Mouse (Mus musculus) CH12.LX (cell line): ENCODE measurements around the gene Vmn1r49. TPM values are rescaled to one million over a fixed set of nuclear protein-coding genes. Genes with fewer than 3 reads are reported as not detected.
"Not testable (repeated sequence)": the region's sequence is repeated elsewhere in the genome, so short reads cannot be mapped to it uniquely, and the experiment has no call there.

Source experiments
- DNase-seq: peaks from one replicate; pipeline ENCODE4 v3.0.0-alpha.2; 2013; ENCODE audit errors: extremely low read depth
- H3K27ac ChIP-seq: 2 replicates; pipeline ENCODE4 v1.5.1; 2012; ENCODE audit warnings: low read depth, mild to moderate bottlenecking, control low read depth, moderate library complexity; ENCODE audit not compliant: insufficient read depth
- H3K27me3 ChIP-seq: replicated peaks from 2 replicates; pipeline ENCODE3; 2012; ENCODE audit warnings: inconsistent platforms
- H3K36me3 ChIP-seq, 2 experiments: replicated peaks in 1 of 2; 2 replicates each; pipeline versions ENCODE3 to v1.6.1; 2012; ENCODE audit warnings: inconsistent platforms in 1 of 2, low read length in 1 of 2, mild to moderate bottlenecking in 1 of 2, mixed read lengths in 1 of 2, moderate library complexity in 1 of 2; ENCODE audit not compliant: control insufficient read depth in 1 of 2, insufficient read depth in 1 of 2
- H3K4me1 ChIP-seq, 2 experiments: 2 replicates each; pipeline ENCODE4 v1.6.1; 2012; ENCODE audit warnings: inconsistent platforms in 1 of 2, moderate library complexity in 1 of 2; ENCODE audit not compliant: insufficient read depth in 2 of 2, control insufficient read depth in 1 of 2
- H3K4me2 ChIP-seq: 2 replicates; pipeline ENCODE4 v1.6.1; 2012; ENCODE audit warnings: low read depth, mild to moderate bottlenecking, control low read depth; ENCODE audit not compliant: poor library complexity, insufficient read depth, severe bottlenecking
- H3K4me3 ChIP-seq, 3 experiments: fragments of 150-350 bp in 1 of 3; sonication (generic) in 1 of 3; replicated peaks in 1 of 3; 2 replicates each; pipeline versions ENCODE3 to v1.5.1; 2011 to 2012; ENCODE audit warnings: low read depth in 2 of 3, low read length in 2 of 3, mild to moderate bottlenecking in 2 of 3, moderate library complexity in 2 of 3, control low read depth in 1 of 3, improper control_type of control experiment in 1 of 3, inconsistent platforms in 1 of 3, mixed read lengths in 1 of 3; ENCODE audit not compliant: poor library complexity in 1 of 3
- H3K79me2 ChIP-seq: replicated peaks from 2 replicates; pipeline ENCODE4 v1.6.1; 2012; ENCODE audit warnings: mild to moderate bottlenecking, moderate library complexity; ENCODE audit not compliant: control insufficient read depth, poor library complexity, insufficient read depth, severe bottlenecking; ENCODE audit errors: extremely low read depth
- H3K9ac ChIP-seq: 2 replicates; pipeline ENCODE4 v1.6.1; 2012; ENCODE audit warnings: low read depth, mild to moderate bottlenecking, control low read depth, moderate library complexity; ENCODE audit not compliant: insufficient read depth
- H3K9me3 ChIP-seq: replicated peaks from 2 replicates; pipeline ENCODE3; 2012; ENCODE audit warnings: low read length, inconsistent platforms, mixed read lengths
- CHD2 ChIP-seq: IDR thresholded peaks from 2 replicates; pipeline ENCODE4 v1.6.1; 2011; ENCODE audit warnings: low read length, improper control_type of control experiment
- GABPA ChIP-seq: IDR thresholded peaks from 2 replicates; pipeline ENCODE4 v1.6.1; 2012; ENCODE audit warnings: low read depth, low read length, improper control_type of control experiment, inconsistent platforms; ENCODE audit not compliant: insufficient replicate concordance
- MYC ChIP-seq: IDR thresholded peaks from 2 replicates; pipeline ENCODE4 v1.6.1; 2011; ENCODE audit warnings: low read depth, mild to moderate bottlenecking, improper control_type of control experiment, low read length
- dilution Hi-C: fragments of 300-500 bp; cut with MboI; formaldehyde crosslinking; loops from 2 replicates; pipeline ENCODE4 v1.14.3; 2020; ENCODE audit warnings: low sequenced_read_pairs; ENCODE audit not compliant: extremely low pct_unique_long_range_greater_than_20kb, extremely low pct_ligation_motif_present
- in situ Hi-C: fragments of 300-500 bp; cut with MboI; formaldehyde crosslinking; loops from 3 replicates; pipeline ENCODE4 v1.14.3; 2019; ENCODE audit warnings: low sequenced_read_pairs, low pct_ligation_motif_present, low pct_unique_long_range_greater_than_20kb, mixed read lengths
- polyA plus RNA-seq: library from polyadenylated mRNA; unstranded; fragments of >175 nt; gene quantifications from 2 replicates; pipeline ENCODE4 v1.2.1, GENCODE M21; 2012; ENCODE audit warnings: low read depth; ENCODE audit not compliant: insufficient read length
- total RNA-seq, 2 experiments: library from RNA; depleted of rRNA; stranded (reverse); fragments of 300-350 nt in 1 of 2; fragments of >200 nt in 1 of 2; gene quantifications; 2 replicates each; pipeline ENCODE4 v1.2.3; 2012 to 2014

Vmn1r49 gene
- total and polyA plus RNA-seq, 3 experiments: not detected

- no peak for DNase-seq
- Histone ChIP-seq H3K9me3 (no peaks in the 10 kb centered on the region), H3K9ac (no peak overlapping the region), H3K4me3 (no peak overlapping the region), H3K4me1 (no peaks in the 10 kb centered on the region), H3K27ac (no peak overlapping the region), H3K36me3 (no peaks in the 10 kb centered on the region)
- dilution Hi-C loops: no loop called here
- TF ChIP-seq CHD2 (no peak), MYC (no peak), GABPA (no peak)
- TF ChIP-seq, all 38 proteins: peak for 0
- H3K4me2 ChIP-seq: no peak overlapping the region
- in situ Hi-C loops: no loop called here
- no peaks in the 10 kb centered on the region for H3K79me2 ChIP-seq
- peaks cover 72% of the 10 kb centered on the region for H3K27me3 ChIP-seq
These were observed 22.3 kb upstream of the Vmn1r49 start for GRCm38 (mm10) chr6:90100566-90100965.

- dilution Hi-C loops, H3K9ac ChIP-seq, DNase-seq, H3K4me2 ChIP-seq, H3K27me3 ChIP-seq, H3K79me2 ChIP-seq, H3K4me3 ChIP-seq, H3K9me3 ChIP-seq, in situ Hi-C loops, H3K36me3 ChIP-seq, H3K4me1 ChIP-seq, H3K27ac ChIP-seq: not testable (repeated sequence)
These were observed 41.6 kb downstream of the Vmn1r49 start, which contains the start of gene Vmn1r48 for GRCm38 (mm10) chr6:90036741-90037140. TSS of gene Vmn1r48 (minus strand) at chr6:90036841.

Other genes starting within 250 kb of the Vmn1r49 start
- not detected in 2 replicates for gene Vmn1r42, start 202.1 kb downstream of the Vmn1r49 start, total RNA-seq (2012; rRNA removed)
- gene Vmn1r42, start 202.1 kb downstream of the Vmn1r49 start, total RNA-seq (2014; rRNA removed): not detected in 2 replicates
- gene Vmn1r42, start 202.1 kb downstream of the Vmn1r49 start, polyA plus RNA-seq: not detected in 2 replicates
- gene Vmn1r43, start 202.1 kb downstream of the Vmn1r49 start, total RNA-seq (2012; rRNA removed): 0.08 TPM in 2 replicates
- gene Vmn1r43, start 202.1 kb downstream of the Vmn1r49 start, total RNA-seq (2014; rRNA removed): 0.01 TPM in 1 of 2 replicates, not detected in the other
- gene Vmn1r43, start 202.1 kb downstream of the Vmn1r49 start, polyA plus RNA-seq: 0.03 and 0.04 TPM in 2 replicates
- gene Vmn1r44, start 194.8 kb downstream of the Vmn1r49 start, total RNA-seq (2012; rRNA removed): not detected in 2 replicates
- gene Vmn1r44, start 194.8 kb downstream of the Vmn1r49 start, total RNA-seq (2014; rRNA removed): not detected in 2 replicates
- not detected in 2 replicates for gene Vmn1r44, start 194.8 kb downstream of the Vmn1r49 start, polyA plus RNA-seq
- gene Vmn1r45, start 137.9 kb downstream of the Vmn1r49 start, total RNA-seq (2012; rRNA removed): not detected in 2 replicates
- gene Vmn1r45, start 137.9 kb downstream of the Vmn1r49 start, total RNA-seq (2014; rRNA removed): 0.07 TPM in 1 of 2 replicates, not detected in the other
- gene Vmn1r45, start 137.9 kb downstream of the Vmn1r49 start, polyA plus RNA-seq: not detected in 2 replicates
- not detected in 2 replicates for gene Vmn1r46, start 109.2 kb downstream of the Vmn1r49 start, total RNA-seq (2012; rRNA removed)
- gene Vmn1r46, start 109.2 kb downstream of the Vmn1r49 start, total RNA-seq (2014; rRNA removed): not detected in 2 replicates
- not detected in 2 replicates for gene Vmn1r46, start 109.2 kb downstream of the Vmn1r49 start, polyA plus RNA-seq
- gene Vmn1r47, start 62.4 kb downstream of the Vmn1r49 start, total RNA-seq (2012; rRNA removed): not detected in 2 replicates
- not detected in 2 replicates for gene Vmn1r47, start 62.4 kb downstream of the Vmn1r49 start, total RNA-seq (2014; rRNA removed)
- not detected in 2 replicates for gene Vmn1r47, start 62.4 kb downstream of the Vmn1r49 start, polyA plus RNA-seq
- not detected in 2 replicates for gene Vmn1r48, start 41.7 kb downstream of the Vmn1r49 start, total RNA-seq (2012; rRNA removed)
- not detected in 2 replicates for gene Vmn1r48, start 41.7 kb downstream of the Vmn1r49 start, total RNA-seq (2014; rRNA removed)
- gene Vmn1r48, start 41.7 kb downstream of the Vmn1r49 start, polyA plus RNA-seq: not detected in 2 replicates
- not detected in 2 replicates for gene Vmn1r50, start 22.9 kb upstream of the Vmn1r49 start, total RNA-seq (2012; rRNA removed)
- not detected in 2 replicates for gene Vmn1r50, start 22.9 kb upstream of the Vmn1r49 start, total RNA-seq (2014; rRNA removed)
- not detected in 2 replicates for gene Vmn1r50, start 22.9 kb upstream of the Vmn1r49 start, polyA plus RNA-seq
- not detected in 2 replicates for gene Vmn1r51, start 44.1 kb upstream of the Vmn1r49 start, total RNA-seq (2012; rRNA removed)
- not detected in 2 replicates for gene Vmn1r51, start 44.1 kb upstream of the Vmn1r49 start, total RNA-seq (2014; rRNA removed)
- gene Vmn1r51, start 44.1 kb upstream of the Vmn1r49 start, polyA plus RNA-seq: not detected in 2 replicates
- not detected in 2 replicates for gene Vmn1r52, start 96.3 kb upstream of the Vmn1r49 start, total RNA-seq (2012; rRNA removed)
- not detected in 2 replicates for gene Vmn1r52, start 96.3 kb upstream of the Vmn1r49 start, total RNA-seq (2014; rRNA removed)
- gene Vmn1r52, start 96.3 kb upstream of the Vmn1r49 start, polyA plus RNA-seq: not detected in 2 replicates
- gene V1ra8, start 124.3 kb upstream of the Vmn1r49 start, total RNA-seq (2012; rRNA removed): not detected in 2 replicates
- gene V1ra8, start 124.3 kb upstream of the Vmn1r49 start, total RNA-seq (2014; rRNA removed): not detected in 2 replicates
- not detected in 2 replicates for gene V1ra8, start 124.3 kb upstream of the Vmn1r49 start, polyA plus RNA-seq
- gene Vmn1r53, start 145.9 kb upstream of the Vmn1r49 start, total RNA-seq (2012; rRNA removed): not detected in 2 replicates
- not detected in 2 replicates for gene Vmn1r53, start 145.9 kb upstream of the Vmn1r49 start, total RNA-seq (2014; rRNA removed)
- gene Vmn1r53, start 145.9 kb upstream of the Vmn1r49 start, polyA plus RNA-seq: not detected in 2 replicates
- not detected in 2 replicates for gene Vmn1r54, start 167.8 kb upstream of the Vmn1r49 start, total RNA-seq (2012; rRNA removed)
- gene Vmn1r54, start 167.8 kb upstream of the Vmn1r49 start, total RNA-seq (2014; rRNA removed): not detected in 2 replicates
- not detected in 2 replicates for gene Vmn1r54, start 167.8 kb upstream of the Vmn1r49 start, polyA plus RNA-seq
- not detected in 2 replicates for gene BC048671, start 222.7 kb upstream of the Vmn1r49 start, total RNA-seq (2012; rRNA removed)
- not detected in 2 replicates for gene BC048671, start 222.7 kb upstream of the Vmn1r49 start, total RNA-seq (2014; rRNA removed)
- gene BC048671, start 222.7 kb upstream of the Vmn1r49 start, polyA plus RNA-seq: not detected in 2 replicates
- gene Chst13, start 246.7 kb upstream of the Vmn1r49 start, total RNA-seq (2012; rRNA removed): 0.08 and 0.13 TPM in 2 replicates
- not detected in 2 replicates for gene Chst13, start 246.7 kb upstream of the Vmn1r49 start, total RNA-seq (2014; rRNA removed)
- gene Chst13, start 246.7 kb upstream of the Vmn1r49 start, polyA plus RNA-seq: not detected in 2 replicates